Mouse (Mus musculus) MEL (cell line): ENCODE data around the gene Lix1. TPM values are rescaled to one million over a fixed set of nuclear protein-coding genes. Genes with fewer than 3 reads are reported as not detected.

Experiments used
- DNase-seq: peaks from one replicate; pipeline ENCODE4 v3.0.0; 2011; ENCODE audit warnings: low read depth, low spot score
- H3K27ac ChIP-seq: 2 replicates; pipeline ENCODE4 v1.5.1; 2012; ENCODE audit warnings: low read depth, mild to moderate bottlenecking, control low read depth, low read length, moderate library complexity; ENCODE audit not compliant: control insufficient read depth
- H3K27me3 ChIP-seq, 2 experiments: fragments of 150-350 bp in 1 of 2; sonication (generic) in 1 of 2; 2 replicates each; pipeline ENCODE4 v1.6.1; 2012; ENCODE audit warnings: low read length in 2 of 2, mild to moderate bottlenecking in 2 of 2, improper control_type of control experiment in 1 of 2, moderate library complexity in 1 of 2; ENCODE audit not compliant: insufficient read depth in 2 of 2, control insufficient read depth in 1 of 2
- H3K36me3 ChIP-seq, 2 experiments: 2 replicates each; pipeline ENCODE4 v1.6.1; 2012 to 2014; ENCODE audit warnings: low read length in 2 of 2, improper control_type of control experiment in 1 of 2, inconsistent platforms in 1 of 2, mild to moderate bottlenecking in 1 of 2; ENCODE audit not compliant: insufficient read depth in 2 of 2, control insufficient read depth in 1 of 2
- H3K4me1 ChIP-seq, 2 experiments: fragments of 150-350 bp in 1 of 2; sonication (generic) in 1 of 2; 2 replicates each; pipeline ENCODE4 v1.6.1; 2012; ENCODE audit warnings: low read length in 2 of 2, improper control_type of control experiment in 1 of 2, mild to moderate bottlenecking in 1 of 2; ENCODE audit not compliant: insufficient read depth in 2 of 2, control insufficient read depth in 1 of 2
- H3K4me3 ChIP-seq, 2 experiments: fragments of 150-350 bp in 1 of 2; sonication (generic) in 1 of 2; 2 replicates each; pipeline ENCODE4 v1.5.1; 2012; ENCODE audit warnings: low read depth in 2 of 2, low read length in 2 of 2, mild to moderate bottlenecking in 2 of 2, moderate library complexity in 2 of 2, control low read depth in 1 of 2, improper control_type of control experiment in 1 of 2; ENCODE audit not compliant: control insufficient read depth in 1 of 2, insufficient read depth in 1 of 2
- H3K79me2 ChIP-seq: 2 replicates; pipeline ENCODE4 v1.6.1; 2012; ENCODE audit warnings: mild to moderate bottlenecking, low read length, moderate library complexity; ENCODE audit not compliant: control insufficient read depth, poor library complexity, insufficient read depth
- H3K9ac ChIP-seq: 2 replicates; pipeline ENCODE4 v1.6.1; 2012; ENCODE audit warnings: low read depth, mild to moderate bottlenecking, control low read depth, low read length, moderate library complexity; ENCODE audit not compliant: control insufficient read depth, poor library complexity, severe bottlenecking
- H3K9me3 ChIP-seq: fragments of 150-350 bp; sonication (generic); replicated peaks from 2 replicates; pipeline ENCODE4 v1.6.1; 2012; ENCODE audit warnings: mild to moderate bottlenecking, low read length, improper control_type of control experiment, moderate library complexity; ENCODE audit not compliant: insufficient read depth
- CHD1 ChIP-seq: IDR thresholded peaks from 2 replicates; pipeline ENCODE4 v1.6.1; 2012; ENCODE audit warnings: low read depth, mild to moderate bottlenecking, inconsistent platforms, low read length, improper control_type of control experiment
- CHD2 ChIP-seq: IDR thresholded peaks from 2 replicates; pipeline ENCODE4 v1.6.1; 2011; ENCODE audit warnings: low read length, improper control_type of control experiment
- CTCF ChIP-seq, 3 experiments: IDR thresholded peaks in 2 of 3; conservative IDR thresholded peaks in 1 of 3; 2 replicates each; pipeline ENCODE4 v1.5.1; 2011 to 2012; ENCODE audit warnings: low read length in 3 of 3, low read depth in 2 of 3, mild to moderate bottlenecking in 2 of 3, improper control_type of control experiment in 1 of 3, inconsistent platforms in 1 of 3, mixed read lengths in 1 of 3, moderate library complexity in 1 of 3; ENCODE audit not compliant: control insufficient read depth in 1 of 3, insufficient read depth in 1 of 3, poor library complexity in 1 of 3, severe bottlenecking in 1 of 3
- HCFC1 ChIP-seq: IDR thresholded peaks from 2 replicates; pipeline ENCODE4 v1.6.1; 2012; ENCODE audit warnings: low read depth, mild to moderate bottlenecking, inconsistent platforms, low read length, improper control_type of control experiment, moderate library complexity
- JUND ChIP-seq: IDR thresholded peaks from 2 replicates; pipeline ENCODE4 v1.6.1; 2011; ENCODE audit warnings: low read depth, mild to moderate bottlenecking, improper control_type of control experiment, low read length
- MAFK ChIP-seq: IDR thresholded peaks from 2 replicates; pipeline ENCODE4 v1.6.1; 2011; ENCODE audit warnings: low read depth, mild to moderate bottlenecking, low read length, improper control_type of control experiment, borderline replicate concordance
- MAZ ChIP-seq: IDR thresholded peaks from 2 replicates; pipeline ENCODE4 v1.6.1; 2012; ENCODE audit warnings: low read depth, mild to moderate bottlenecking, inconsistent platforms, low read length, improper control_type of control experiment
- MXI1 ChIP-seq: IDR thresholded peaks from 2 replicates; pipeline ENCODE4 v1.6.1; 2011; ENCODE audit warnings: mild to moderate bottlenecking, low read depth, low read length, improper control_type of control experiment
- POLR2AphosphoS2 ChIP-seq: IDR thresholded peaks from 2 replicates; pipeline ENCODE4 v1.6.1; 2011; ENCODE audit warnings: low read length, improper control_type of control experiment
- RAD21 ChIP-seq: IDR thresholded peaks from 2 replicates; pipeline ENCODE4 v1.6.1; 2011; ENCODE audit warnings: mild to moderate bottlenecking, low read depth, low read length, improper control_type of control experiment
- RCOR1 ChIP-seq: IDR thresholded peaks from 2 replicates; pipeline ENCODE4 v1.6.1; 2012; ENCODE audit warnings: low read depth, mild to moderate bottlenecking, inconsistent platforms, low read length, improper control_type of control experiment
- SIN3A ChIP-seq: IDR thresholded peaks from 2 replicates; pipeline ENCODE4 v1.6.1; 2012; ENCODE audit warnings: low read length, improper control_type of control experiment, inconsistent platforms
- SMC3 ChIP-seq: IDR thresholded peaks from 2 replicates; pipeline ENCODE4 v1.6.1; 2011; ENCODE audit warnings: low read depth, low read length, improper control_type of control experiment
- TCF12 ChIP-seq: IDR thresholded peaks from 2 replicates; pipeline ENCODE4 v1.6.1; 2014; ENCODE audit warnings: low read depth, mild to moderate bottlenecking, inconsistent platforms, low read length, improper control_type of control experiment, moderate library complexity
- USF1 ChIP-seq: IDR thresholded peaks from 2 replicates; pipeline ENCODE4 v1.6.1; 2014; ENCODE audit warnings: low read depth, mild to moderate bottlenecking, inconsistent platforms, low read length, improper control_type of control experiment, moderate library complexity
- USF2 ChIP-seq, 2 experiments: IDR thresholded peaks; 2 replicates each; pipeline ENCODE4 v1.6.1; 2011 to 2012; ENCODE audit warnings: improper control_type of control experiment in 2 of 2, low read length in 2 of 2, borderline replicate concordance in 1 of 2, inconsistent platforms in 1 of 2, low read depth in 1 of 2, mild to moderate bottlenecking in 1 of 2; ENCODE audit not compliant: insufficient read depth in 1 of 2
- ZC3H11A ChIP-seq: IDR thresholded peaks from 2 replicates; pipeline ENCODE4 v1.6.1; 2012; ENCODE audit warnings: low read depth, mild to moderate bottlenecking, inconsistent platforms, low read length, improper control_type of control experiment
- ZKSCAN1 ChIP-seq: IDR thresholded peaks from 2 replicates; pipeline ENCODE4 v1.6.1; 2012; ENCODE audit warnings: low read depth, mild to moderate bottlenecking, inconsistent platforms, low read length, improper control_type of control experiment, moderate library complexity
- ZMIZ1 ChIP-seq: IDR thresholded peaks from 2 replicates; pipeline ENCODE4 v1.6.1; 2012; ENCODE audit warnings: low read depth, mild to moderate bottlenecking, inconsistent platforms, low read length, improper control_type of control experiment, moderate library complexity
- polyA plus RNA-seq, 2 experiments: library from polyadenylated mRNA; stranded (reverse) in 1 of 2; unstranded in 1 of 2; fragments of >175 nt in 1 of 2; fragments of >200 nt in 1 of 2; gene quantifications; 2 replicates each; pipeline versions ENCODE4 v1.2.1 to v1.2.4; 2012; ENCODE audit warnings: low replicate concordance in 2 of 2, low read depth in 1 of 2; ENCODE audit not compliant: insufficient read length in 2 of 2, insufficient read depth in 1 of 2, missing spikeins in 1 of 2
- total RNA-seq: library from RNA; depleted of rRNA; stranded (reverse); fragments of 300-350 nt; gene quantifications from 2 replicates; pipeline ENCODE4 v1.2.3, GENCODE M21; 2012

Lix1 gene
- total and polyA plus RNA-seq, 3 experiments = not detected

DNA sequence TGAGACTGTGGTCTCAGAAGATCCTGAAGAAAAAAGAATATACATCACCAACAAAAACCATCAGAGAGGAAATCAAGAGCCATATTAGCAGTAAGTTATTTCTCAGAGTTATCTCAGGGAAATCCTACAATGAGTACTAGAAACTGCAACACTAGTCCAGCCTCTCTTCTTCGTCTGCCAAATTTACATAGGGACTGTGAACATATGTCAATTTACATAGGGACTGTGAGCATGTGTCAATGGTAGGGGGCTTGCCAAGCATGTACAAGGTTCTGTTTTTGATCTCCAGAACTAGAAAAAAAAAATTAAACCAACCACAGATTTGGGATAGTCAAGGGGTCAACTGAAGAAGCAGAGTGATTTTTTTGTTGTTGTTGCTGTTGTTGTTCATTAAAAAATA is 48.6 kb downstream of the Lix1 start:
- TF ChIP-seq MAFK (no peak), ZMIZ1 (no peak), RCOR1 (no peak), USF2 (IDR thresholded peaks at IDR 0.05; ENCODE audit: borderline replicate concordance in 1 of 2, insufficient read depth in 1 of 2, low read depth in 1 of 2, low read length in 2 of 2) (no peak), CHD2 (no peak), USF1 (no peak), JUND (no peak), TCF12 (no peak), CHD1 (no peak), ZKSCAN1 (no peak), SMC3 (no peak), POLR2AphosphoS2 (no peak)
- TF ChIP-seq, all 39 proteins: peak for 0
- no peaks in the 10 kb centered on the region for H3K36me3 ChIP-seq
- no peak overlapping the region for H3K27ac ChIP-seq
- no peak for DNase-seq
- H3K4me1 ChIP-seq = no peaks in the 10 kb centered on the region
- no peaks in the 10 kb centered on the region for H3K79me2 ChIP-seq
- H3K9me3 ChIP-seq = no peaks in the 10 kb centered on the region
- no peaks in the 10 kb centered on the region for H3K27me3 ChIP-seq
- no peak overlapping the region for H3K9ac ChIP-seq
- no peak overlapping the region for H3K4me3 ChIP-seq

DNA sequence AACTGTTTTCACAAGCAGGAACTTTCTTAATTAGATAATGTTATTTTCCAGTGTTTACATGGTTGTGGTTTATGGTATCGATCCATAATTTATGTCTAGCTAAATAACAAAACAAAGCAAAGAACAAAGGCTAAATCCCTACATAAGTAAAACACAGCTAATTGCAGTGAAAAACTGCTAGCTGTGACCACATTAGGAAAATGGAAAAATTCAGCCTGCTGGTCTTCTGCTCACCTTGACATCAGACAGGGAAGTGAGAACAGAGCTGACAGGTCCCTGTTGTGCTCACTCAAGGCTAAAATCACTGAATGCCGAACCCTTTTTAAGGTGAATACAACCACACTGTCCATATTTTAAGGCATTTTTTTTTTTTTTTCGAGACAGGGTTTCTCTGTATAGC is 50.1 kb downstream of the Lix1 start:
- no peaks in the 10 kb centered on the region for H3K36me3 ChIP-seq
- TF ChIP-seq RCOR1 = no peak
- no peak for TF ChIP-seq ZMIZ1
- TF ChIP-seq POLR2AphosphoS2 = no peak
- no peak for TF ChIP-seq HCFC1
- no peak for TF ChIP-seq USF1
- TF ChIP-seq MAZ = no peak
- no peak for TF ChIP-seq SIN3A
- no peak for TF ChIP-seq ZC3H11A
- TF ChIP-seq CTCF (IDR thresholded peaks at IDR 0.05 in 2 of 3, conservative IDR thresholded peaks at IDR 0.05 in 1 of 3; ENCODE audit: control insufficient read depth in 1 of 3, insufficient read depth in 1 of 3, low read depth in 2 of 3, low read length in 3 of 3, poor library complexity in 1 of 3, severe bottlenecking in 1 of 3) = no peak
- TF ChIP-seq JUND = no peak
- TF ChIP-seq MXI1 = no peak
- TF ChIP-seq RAD21 = no peak
- no peak for TF ChIP-seq USF2 (IDR thresholded peaks at IDR 0.05; ENCODE audit: borderline replicate concordance in 1 of 2, insufficient read depth in 1 of 2, low read depth in 1 of 2, low read length in 2 of 2)
- H3K9me3 ChIP-seq = no peaks in the 10 kb centered on the region
- H3K4me1 ChIP-seq = no peaks in the 10 kb centered on the region
- DNase-seq = no peak
- H3K4me3 ChIP-seq = no peak overlapping the region
- H3K27ac ChIP-seq = no peak overlapping the region
- H3K9ac ChIP-seq = no peak overlapping the region
- no peaks in the 10 kb centered on the region for H3K79me2 ChIP-seq
- H3K27me3 ChIP-seq = no peaks in the 10 kb centered on the region
